Mouse (Mus musculus) heart, adult 18-20 months (tissue): ENCODE data around the gene Sec23a. TPM values are rescaled to one million over a fixed set of nuclear protein-coding genes. Genes with fewer than 3 reads are reported as not detected.
A peak's percentile ranks its signal among the peaks of the same experiment; 100 is the strongest.
"Not testable (repeated sequence)": the region's sequence is repeated elsewhere in the genome, so short reads cannot be mapped to it uniquely, and the experiment has no call there.

Source experiments
- DNase-seq, 2 experiments: peaks; one replicate each; pipeline ENCODE4 v3.0.0; 2021 to 2022; ENCODE audit warnings: mixed read lengths in 1 of 2
- total RNA-seq, 2 experiments: library from RNA; stranded (reverse); gene quantifications; 2 replicates each; pipeline ENCODE4 v1.2.3; 2021

Gene Sec23a
- total RNA-seq, 2 experiments from 2014 or later = 42.9 to 44.3 TPM

- DNase-seq = no peak
These were observed 26.1 kb downstream of the Sec23a start for GRCm38 (mm10) chr12:58985766-58986165.

GRCm38 (mm10) chr12:58981178-58981661 lies 30.6 kb downstream of the Sec23a start:
- not testable (repeated sequence) for DNase-seq

GRCm38 (mm10) chr12:58976966-58977365 lies 34.9 kb downstream of the Sec23a start:
- no peak for DNase-seq

GRCm38 (mm10) chr12:58964583-58964982 lies 47.2 kb downstream of the Sec23a start:
- DNase-seq = peak in 1 of 2 experiments; percentile 22

GRCm38 (mm10) chr12:58960844-58961243 lies 51.0 kb downstream of the Sec23a start:
- DNase-seq = no peak

- DNase-seq = no peak
These were observed 55.2 kb downstream of the Sec23a start for GRCm38 (mm10) chr12:58956624-58957023.

- no peak for DNase-seq
These were observed 55.7 kb downstream of the Sec23a start for GRCm38 (mm10) chr12:58956162-58956561.

GRCm38 (mm10) chr12:58947879-58948278 lies 63.9 kb downstream of the Sec23a start:
- no peak for DNase-seq

- DNase-seq = peak; percentile 19 to 73
These were observed 64.6 kb downstream of the Sec23a start for GRCm38 (mm10) chr12:58947231-58947630.

- DNase-seq = no peak
These were observed 69.3 kb downstream of the Sec23a start for GRCm38 (mm10) chr12:58942544-58942943.

GRCm38 (mm10) chr12:58934580-58934979 lies 77.2 kb downstream of the Sec23a start:
- no peak for DNase-seq

- no peak for DNase-seq
These were observed 86.8 kb downstream of the Sec23a start for GRCm38 (mm10) chr12:58924996-58925395.

GRCm38 (mm10) chr12:58924025-58924424 lies 87.8 kb downstream of the Sec23a start:
- DNase-seq = no peak

GRCm38 (mm10) chr12:58920775-58921174 lies 91.0 kb downstream of the Sec23a start:
- DNase-seq = no peak

- DNase-seq = no peak
These were observed 92.3 kb downstream of the Sec23a start for GRCm38 (mm10) chr12:58919516-58919915.

- DNase-seq = no peak
These were observed 102.0 kb downstream of the Sec23a start for GRCm38 (mm10) chr12:58909826-58910225.

Other genes with a start within 250 kb of the Sec23a start
- 1 to 10 TPM; 6.0 to 6.1 TPM for gene Gemin2, start 1.4 kb upstream of the Sec23a start, total RNA-seq
- 10 to 100 TPM; 74.0 to 80.0 TPM for gene Trappc6b, start 49.5 kb upstream of the Sec23a start, total RNA-seq
- gene Pnn, start 54.9 kb upstream of the Sec23a start, total RNA-seq = 10 to 100 TPM; 24.4 to 26.9 TPM
- gene Mia2, start 83.8 kb upstream of the Sec23a start, total RNA-seq = 100 to 1,000 TPM in 1 of 2 experiments, 10 to 100 TPM in 1; 91.4 to 103 TPM
- gene Fbxo33, start 207.7 kb upstream of the Sec23a start, total RNA-seq = 1 to 10 TPM; 5.7 to 7.0 TPM